Mouse (Mus musculus) forelimb bud, embryonic 11.5 days (tissue): ENCODE data around the gene Prkar2a.

Source experiments
- DNase-seq: peaks from one replicate; pipeline ENCODE4 v3.0.0-alpha.2; 2012; ENCODE audit warnings: low read depth, low spot score

Gene Prkar2a

GRCm38 (mm10) chr9:108795762-108796161 is 106.6 kb downstream of the Prkar2a start:
- no peak for DNase-seq

DNA sequence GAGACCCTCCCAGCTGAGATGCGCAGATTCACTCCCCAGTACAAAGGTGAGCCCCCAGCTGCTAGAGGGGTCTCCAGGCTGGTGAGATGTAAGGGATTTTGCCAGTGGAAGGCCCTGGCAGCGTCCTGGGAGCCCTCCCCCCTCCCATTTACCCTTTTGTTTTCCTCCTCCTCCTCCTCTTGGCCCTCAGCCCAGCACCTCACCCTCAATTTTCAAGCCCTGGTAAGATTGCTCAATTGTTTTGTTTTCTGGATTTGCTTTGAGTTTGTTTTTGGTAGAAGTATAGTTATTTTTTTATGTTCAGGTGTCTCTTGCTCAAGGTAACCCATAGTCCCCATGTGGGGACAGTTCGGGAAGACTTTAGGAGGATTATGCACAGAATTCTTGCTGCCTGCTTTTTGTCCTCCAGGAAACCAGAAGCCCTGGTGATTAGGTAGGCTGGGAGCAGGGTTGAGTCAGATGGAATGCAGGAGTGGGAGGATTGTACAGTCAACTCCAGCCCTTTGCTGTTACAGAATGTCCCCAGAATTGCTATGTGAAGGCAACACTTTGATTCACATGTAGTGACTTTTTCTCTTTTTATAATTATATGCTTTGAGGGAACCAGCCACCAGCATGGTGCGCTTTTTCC is 107.4 kb downstream of the Prkar2a start:
- no peak for DNase-seq

- no peak for DNase-seq
These were observed 108.4 kb downstream of the Prkar2a start for GRCm38 (mm10) chr9:108797477-108797876.

DNA sequence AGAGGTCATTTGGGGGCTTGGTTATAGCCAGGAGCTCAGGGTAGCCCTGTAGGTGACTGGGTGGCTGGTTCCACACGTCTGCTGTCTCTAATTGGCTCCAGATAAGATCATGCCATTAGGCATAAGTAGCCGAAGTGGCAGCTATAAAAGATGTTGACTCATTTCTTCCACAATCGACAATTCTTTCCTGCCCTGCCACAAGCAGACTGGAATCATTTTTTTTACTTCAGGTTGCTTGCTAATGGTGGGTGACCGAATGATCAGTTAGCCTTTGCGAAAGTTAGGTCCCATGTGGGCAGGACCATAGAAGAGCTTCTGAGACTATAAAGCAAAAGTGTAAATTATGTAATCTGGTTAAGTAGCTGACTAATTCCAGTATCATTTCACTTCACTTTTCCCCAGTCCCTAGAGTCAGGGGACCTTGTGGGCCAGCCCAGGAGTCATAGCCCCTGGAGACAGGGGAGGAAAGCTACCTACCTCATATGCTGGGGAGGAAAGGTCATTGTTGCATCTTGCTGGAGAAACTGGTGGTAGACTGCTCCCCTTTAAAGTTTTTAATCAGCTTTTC is 109.5 kb downstream of the Prkar2a start:
- DNase-seq: no peak

DNA sequence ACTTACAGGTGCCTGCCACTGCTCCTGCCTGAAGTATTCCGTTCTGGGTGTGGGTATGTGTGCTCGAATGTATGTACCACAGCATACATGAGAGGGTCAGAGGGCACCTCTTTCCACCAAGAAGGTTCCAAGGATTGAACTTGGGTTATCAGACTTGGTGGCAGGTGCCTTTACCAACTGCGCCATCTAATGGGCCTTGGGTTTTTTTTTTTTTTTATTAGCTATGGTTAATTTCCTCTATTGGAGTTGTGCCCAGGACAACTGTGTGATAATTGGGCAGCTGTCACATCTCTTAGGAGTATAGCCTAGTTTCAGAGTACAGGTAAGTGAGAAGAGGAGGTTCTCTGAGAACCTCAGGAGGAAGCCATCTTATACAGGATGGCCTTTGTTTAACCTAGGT is 110.5 kb downstream of the Prkar2a start:
- DNase-seq: no peak
